27 mouse cellular contexts compared by ENCODE assay signal in genomic region chr10:84535458-84535857, GRCm38 (mm10). TPM values are rescaled to one million over a fixed set of nuclear protein-coding genes. Genes with fewer than 3 reads are reported as not detected.
DNase-seq lines count a peak whose midpoint lies in the region; ATAC-seq and TF ChIP-seq lines count a peak whose summit lies in the region.
"Had no signal": no experiment of that assay in that cellular context is flagged by ENCODE, and none has a peak within 500 bp of the region (broad histone marks: within the 10 kb centered on the region; RNA-seq: fewer than 3 reads in every experiment).

No protein-coding gene starts in this region.

- no peak overlapping the region for H3K4me3 ChIP-seq in heart, embryonic 16.5 days (ENCODE audit: low read length)
- H3K4me3 ChIP-seq in spleen, adult 2 months (ENCODE audit: extremely low read depth, insufficient read depth, insufficient read length), result no peak overlapping the region
- H3K4me3 ChIP-seq: forebrain, embryonic 10.5 days; forebrain, embryonic 15.5 days; heart, adult 2 months; hindbrain, embryonic 13.5 days; left cerebral cortex, adult 2 months; liver, embryonic 12.5 days; neural tube, embryonic 12.5 days had no signal

- H3K9ac ChIP-seq in heart, embryonic 16.5 days (ENCODE audit: low read length), result 0 out of 2 replicates have a peak overlapping the region, but pooled peaks have one; percentile 10
- H3K9ac ChIP-seq: embryonic facial prominence, embryonic 13.5 days; forebrain, embryonic 15.5 days; limb, embryonic 13.5 days; liver, embryonic 12.5 days; neural tube, embryonic 12.5 days had no signal

- ATAC-seq in heart, embryonic 16.5 days (replicated peaks; ENCODE audit: extremely low read depth, insufficient read depth, low FRiP score), result no peak
- 0 out of 2 replicates have a peak, but pooled peaks have one; percentile 11 for ATAC-seq in megakaryocyte progenitor cell, adult 5-6 weeks (replicated peaks; ENCODE audit: poor library complexity)
- ATAC-seq in megakaryocyte, adult 5-6 weeks (ENCODE audit: poor library complexity, severe bottlenecking), result no peak
- ATAC-seq: activated CD4-positive, CD25-positive, alpha-beta regulatory T cell, adult 4 months; forebrain, embryonic 15.5 days; intestine, embryonic 16.5 days; liver, embryonic 12.5 days; midbrain, embryonic 16.5 days had no signal

- TF ChIP-seq POLR2A in spleen, adult 2 months (IDR thresholded peaks at IDR 0.05; ENCODE audit: low read depth, low read length), result no peak

- H3K36me3 ChIP-seq in heart, embryonic 16.5 days (ENCODE audit: control insufficient read depth, insufficient read depth), result peaks cover 3% of the 10 kb centered on the region
- no peaks in the 10 kb centered on the region for H3K36me3 ChIP-seq in spleen, adult 2 months (ENCODE audit: control insufficient read depth, insufficient read depth, low read length)
- H3K36me3 ChIP-seq: forebrain, embryonic 15.5 days; liver, embryonic 12.5 days had no signal

- no peak for TF ChIP-seq CTCF in spleen, adult 2 months (IDR thresholded peaks at IDR 0.05; ENCODE audit: extremely low read depth, insufficient read depth, insufficient read length, insufficient replicate concordance)

- H3K4me1 ChIP-seq in heart, embryonic 16.5 days (ENCODE audit: control insufficient read depth, insufficient read depth, low read length), result peaks cover 35% of the 10 kb centered on the region
- H3K4me1 ChIP-seq in spleen, adult 2 months (ENCODE audit: control insufficient read depth, insufficient read depth, insufficient read length), result peaks cover 12% of the 10 kb centered on the region; the same call in 1 of the 2 replicates

- intact Hi-C loops in heart, postnatal 36 days (cut with DNase I), result loop anchor here (2.0 kb wide), 1 partner anchor 41 kb away; the partner anchor contains the start of gene Tcp11l2

- WGBS in heart, embryonic 16.5 days, result 75% methylated on average over 5 of the region's 5 CpGs
- 51% methylated on average over 5 of the region's 5 CpGs for WGBS in spleen, adult 2 months

- no peak overlapping the region for H3K4me2 ChIP-seq in heart, embryonic 16.5 days (ENCODE audit: low read depth, low read length)
- H3K4me2 ChIP-seq: forebrain, embryonic 15.5 days; hindbrain, embryonic 13.5 days; liver, embryonic 12.5 days had no signal

- no peak for DNase-seq in heart, postnatal 36 days
- DNase-seq in spleen, adult 2 months (ENCODE audit: low read depth in 1 of 2, low spot score in 2 of 2), result no peak
- no peak for DNase-seq in spleen, postnatal 10 days (ENCODE audit: low spot score in 2 of 2)
- DNase-seq in adrenal gland, postnatal 36 days, result no peak
- DNase-seq: B cell, adult 2 months; gastrocnemius, postnatal 14 days; heart, adult 2 months; lung, adult 2 months; lung, postnatal 10 days; right cerebral cortex, adult 18-20 months; thymus, postnatal 14 days had no signal

- no peaks in the 10 kb centered on the region for H3K27me3 ChIP-seq in heart, embryonic 16.5 days (ENCODE audit: control insufficient read depth, insufficient read depth, low read length)
- no peaks in the 10 kb centered on the region; the same call in 1 of the 2 replicates for H3K27me3 ChIP-seq in spleen, adult 2 months (ENCODE audit: control insufficient read depth, insufficient read depth, low read length)
- H3K27me3 ChIP-seq: embryonic facial prominence, embryonic 13.5 days; forebrain, embryonic 15.5 days; hindbrain, embryonic 13.5 days; limb, embryonic 13.5 days; neural tube, embryonic 12.5 days had no signal

- H3K27ac ChIP-seq in heart, embryonic 16.5 days (ENCODE audit: low read length), result 0 out of 2 replicates have a peak overlapping the region, but pooled peaks have one; percentile 10
- H3K27ac ChIP-seq in spleen, adult 2 months (ENCODE audit: insufficient read depth, low read length), result peak overlapping the region; percentile 30; the same call in 1 of the 2 replicates
- H3K27ac ChIP-seq: embryonic facial prominence, embryonic 13.5 days; forebrain, embryonic 10.5 days; forebrain, embryonic 15.5 days; heart, adult 2 months; hindbrain, embryonic 13.5 days; left cerebral cortex, adult 2 months; liver, embryonic 12.5 days; macrophage; midbrain, embryonic 10.5 days; neural tube, embryonic 12.5 days had no signal

- no peaks in the 10 kb centered on the region for H3K9me3 ChIP-seq in heart, embryonic 16.5 days (replicated peaks; ENCODE audit: control insufficient read depth, low read length)
- H3K9me3 ChIP-seq: embryonic facial prominence, embryonic 13.5 days; forebrain, embryonic 10.5 days; forebrain, embryonic 15.5 days; hindbrain, embryonic 13.5 days; limb, embryonic 13.5 days; liver, embryonic 12.5 days; midbrain, embryonic 10.5 days; neural tube, embryonic 12.5 days had no signal

RNA-seq across cellular contexts. Expression of gene Ckap4, which starts 1.6 kb away (rescaled TPM):
- 56.5 and 75.5 TPM in 2 replicates for polyA plus RNA-seq in heart, embryonic 16.5 days (2015; fragmentation: Nextera tagmentation; extraction: Ambion mirVana)
- 10 to 100 TPM; 28.4 to 32.0 TPM for total RNA-seq in heart, postnatal 36 days (2021)
- polyA plus RNA-seq in spleen, adult 2 months (2012; rRNA removed), result 10.5 and 14.4 TPM in 2 replicates
- 72.5 and 84.2 TPM in 2 replicates for total RNA-seq in megakaryocyte progenitor cell, adult 5-6 weeks (2015)
- total RNA-seq in megakaryocyte progenitor cell, adult 5-6 weeks (2017), result 63.4 and 70.0 TPM in 2 replicates
- 122 and 125 TPM in 2 replicates for total RNA-seq in megakaryocyte, adult 5-6 weeks (2015)
- total RNA-seq in megakaryocyte, adult 5-6 weeks (2017), result 115 TPM in 2 replicates
- total RNA-seq in adrenal gland, postnatal 36 days (2021), result 10 to 100 TPM; 47.1 to 59.6 TPM

RNA-seq across cellular contexts. Expression of gene Tcp11l2, which starts 41.0 kb away (rescaled TPM):
- 35.1 and 39.5 TPM in 2 replicates for polyA plus RNA-seq in heart, embryonic 16.5 days (2015; fragmentation: Nextera tagmentation; extraction: Ambion mirVana)
- 100 to 1,000 TPM; 131 to 192 TPM for total RNA-seq in heart, postnatal 36 days (2021)
- polyA plus RNA-seq in spleen, adult 2 months (2012; rRNA removed), result 81.2 and 103 TPM in 2 replicates
- 12.4 and 14.6 TPM in 2 replicates for total RNA-seq in megakaryocyte progenitor cell, adult 5-6 weeks (2015)
- total RNA-seq in megakaryocyte progenitor cell, adult 5-6 weeks (2017), result 7.0 and 10.1 TPM in 2 replicates
- total RNA-seq in megakaryocyte, adult 5-6 weeks (2015), result 54.8 and 59.3 TPM in 2 replicates
- total RNA-seq in megakaryocyte, adult 5-6 weeks (2017), result 29.7 and 36.1 TPM in 2 replicates
- 10 to 100 TPM; 48.0 to 55.3 TPM for total RNA-seq in adrenal gland, postnatal 36 days (2021)
